Mouse (Mus musculus) testis, adult 2 months (tissue): ENCODE data around the gene Eda.

ENCODE experiments used
- CTCF ChIP-seq: fragments of 200-500 bp; IDR thresholded peaks from 2 replicates; pipeline ENCODE4 v1.5.1; 2012; ENCODE audit warnings: low read depth, mild to moderate bottlenecking, inconsistent platforms, low read length, moderate library complexity; ENCODE audit not compliant: control insufficient read depth, insufficient read depth, insufficient replicate concordance
- POLR2A ChIP-seq: fragments of 200-500 bp; IDR thresholded peaks from 2 replicates; pipeline ENCODE4 v1.6.1; 2012; ENCODE audit warnings: low read depth, mild to moderate bottlenecking, inconsistent platforms, low read length, moderate library complexity; ENCODE audit not compliant: control insufficient read depth

GRCm38 (mm10) chrX:99961002-99961401 is 14.4 kb upstream of the Eda start:
- TF ChIP-seq POLR2A = no peak
- no peak for TF ChIP-seq CTCF
